Mouse (Mus musculus): ENCODE measurements around the gene Lancl1. TPM values are rescaled to one million over a fixed set of nuclear protein-coding genes. Genes with fewer than 3 reads are reported as not detected.

Gene Lancl1
- polyA plus RNA-seq, 1 experiment from 2014 or later = 197 TPM

DNA sequence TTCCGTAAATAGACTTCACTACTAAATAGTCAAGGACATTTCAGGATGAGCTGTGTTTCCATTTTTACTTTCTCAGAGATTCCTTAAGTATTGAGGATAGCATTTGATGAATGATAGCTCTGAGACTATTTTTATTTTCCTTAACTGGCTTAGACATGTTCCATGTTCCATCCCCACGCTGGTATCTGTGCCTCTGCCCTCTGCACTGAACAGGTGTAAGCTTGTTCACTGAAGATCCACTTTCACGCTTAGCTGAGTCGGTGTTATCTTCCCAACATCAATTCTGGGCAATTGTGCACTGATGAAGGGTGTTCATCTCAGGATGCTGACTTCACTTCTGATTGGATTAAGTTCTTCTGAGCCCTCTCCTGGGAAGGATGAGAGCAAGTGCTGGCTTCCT is 73.8 kb downstream of the Lancl1 start:
- no peak overlapping the region for H3K4me2 ChIP-seq (replicated peaks)
- H3K27ac ChIP-seq = no peak overlapping the region
- 92% methylated on average over 4 of the region's 4 CpGs for WGBS
- no peaks in the 10 kb centered on the region for H3K27me3 ChIP-seq (ENCODE audit: control insufficient read depth, insufficient read depth, low read length)
- ATAC-seq (ENCODE audit: low FRiP score) (no peak), DNase-seq (ENCODE audit: low spot score) (no peak)
- no peaks in the 10 kb centered on the region for H3K36me3 ChIP-seq (replicated peaks; ENCODE audit: control insufficient read depth, insufficient read depth)
- H3K4me1 ChIP-seq (replicated peaks; ENCODE audit: control insufficient read depth, insufficient read depth, low read length) = no peaks in the 10 kb centered on the region
- no peak overlapping the region for H3K4me3 ChIP-seq (replicated peaks; ENCODE audit: low read length)
- no peak overlapping the region for H3K9ac ChIP-seq
- no peaks in the 10 kb centered on the region for H3K9me3 ChIP-seq (ENCODE audit: control insufficient read depth, low read length)

DNA sequence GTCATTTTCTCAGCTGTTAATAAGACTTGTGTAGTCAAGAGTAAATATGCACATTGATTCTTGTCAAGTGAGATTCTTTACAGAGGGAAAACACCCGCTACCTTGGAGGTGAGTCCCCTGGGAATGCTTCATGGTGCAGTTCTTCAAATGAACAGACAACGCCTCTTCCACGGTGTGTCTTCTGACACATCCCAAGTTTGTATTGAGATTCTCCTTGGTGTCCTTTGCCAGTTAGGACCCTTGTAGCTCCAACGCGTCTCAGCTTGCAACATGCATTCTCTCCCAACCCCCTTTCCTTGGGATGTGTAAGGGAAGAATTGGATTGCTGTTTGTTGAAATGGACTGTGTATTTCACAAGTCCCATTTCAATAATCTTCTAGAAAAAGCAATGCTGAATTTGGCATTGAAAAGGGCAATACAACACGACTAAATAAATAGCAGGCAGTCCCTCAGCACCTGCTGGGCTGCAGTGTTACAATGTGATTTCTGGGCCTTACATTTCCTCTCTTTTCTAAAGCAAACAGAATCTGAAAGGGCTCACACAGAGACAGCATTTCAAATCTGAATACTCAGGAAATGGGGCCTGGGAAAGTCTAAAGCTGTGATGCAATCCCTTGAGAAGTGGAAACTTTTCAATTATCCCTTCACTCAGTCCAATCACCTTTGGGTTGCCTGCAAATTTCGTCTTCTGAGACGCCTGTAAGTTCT is 78.0 kb downstream of the Lancl1 start:
- 47% methylated on average over 8 of the region's 8 CpGs for WGBS
- DNase-seq (ENCODE audit: low spot score) (no peak), ATAC-seq (ENCODE audit: low FRiP score) (no peak)
- Histone ChIP-seq H3K9me3 (ENCODE audit: control insufficient read depth, low read length) (peaks cover 13% of the 10 kb centered on the region; the same call in 1 of the 2 replicates), H3K4me1 (replicated peaks; ENCODE audit: control insufficient read depth, insufficient read depth, low read length) (no peaks in the 10 kb centered on the region), H3K4me3 (replicated peaks; ENCODE audit: low read length) (no peak overlapping the region), H3K4me2 (replicated peaks) (no peak overlapping the region), H3K27me3 (ENCODE audit: control insufficient read depth, insufficient read depth, low read length) (no peaks in the 10 kb centered on the region), H3K27ac (no peak overlapping the region), H3K9ac (no peak overlapping the region), H3K36me3 (replicated peaks; ENCODE audit: control insufficient read depth, insufficient read depth) (no peaks in the 10 kb centered on the region)

DNA sequence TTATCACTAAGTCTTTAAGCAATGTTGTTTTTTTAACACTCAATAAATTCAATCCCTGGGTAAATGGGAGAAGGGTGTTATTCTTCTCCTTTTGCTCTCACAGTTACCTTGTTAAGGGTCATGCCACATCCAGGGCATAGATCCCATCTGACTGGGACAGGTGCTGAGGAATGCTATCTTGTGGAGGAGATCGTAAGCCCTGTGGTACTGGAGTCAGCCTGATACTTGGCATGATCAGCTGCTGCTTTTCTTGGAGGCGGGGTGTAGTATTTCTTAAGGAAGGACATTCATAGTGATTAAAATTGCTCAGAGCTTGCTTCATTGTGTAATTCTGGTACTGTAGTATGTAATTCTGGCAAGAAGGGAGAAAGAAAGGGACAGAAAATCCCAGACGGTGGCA is 81.3 kb downstream of the Lancl1 start:
- Histone ChIP-seq H3K9me3 (ENCODE audit: control insufficient read depth, low read length) (peaks cover 15% of the 10 kb centered on the region; the same call in 1 of the 2 replicates), H3K27me3 (ENCODE audit: control insufficient read depth, insufficient read depth, low read length) (no peaks in the 10 kb centered on the region), H3K4me2 (replicated peaks) (no peak overlapping the region), H3K4me3 (replicated peaks; ENCODE audit: low read length) (no peak overlapping the region), H3K4me1 (replicated peaks; ENCODE audit: control insufficient read depth, insufficient read depth, low read length) (no peaks in the 10 kb centered on the region), H3K36me3 (replicated peaks; ENCODE audit: control insufficient read depth, insufficient read depth) (no peaks in the 10 kb centered on the region), H3K27ac (no peak overlapping the region), H3K9ac (no peak overlapping the region)
- 94% methylated on average over 3 of the region's 3 CpGs for WGBS
- DNase-seq (ENCODE audit: low spot score) = no peak
- ATAC-seq (ENCODE audit: low FRiP score) = no peak

DNA sequence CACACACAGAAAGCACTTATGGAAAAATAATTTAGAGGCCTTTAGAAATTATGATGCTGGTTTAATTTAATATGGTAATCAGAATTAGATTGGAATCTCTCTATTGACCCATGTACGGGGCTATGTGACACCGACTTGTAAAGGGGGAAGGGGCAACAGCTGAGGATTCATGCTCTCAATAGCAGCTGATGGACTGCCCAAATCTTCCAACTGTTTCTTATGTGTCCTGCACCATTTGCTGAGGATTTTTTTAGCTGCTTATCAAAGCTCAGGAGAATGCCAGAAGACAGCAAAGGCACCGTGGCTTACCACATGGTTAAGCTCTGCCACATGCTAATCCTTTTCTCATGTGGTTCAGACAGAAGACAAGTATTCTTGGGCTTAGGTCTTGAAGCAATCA is 87.6 kb downstream of the Lancl1 start:
- Histone ChIP-seq H3K9me3 (ENCODE audit: control insufficient read depth, low read length) (peaks cover 6% of the 10 kb centered on the region; the same call in 1 of the 2 replicates), H3K36me3 (replicated peaks; ENCODE audit: control insufficient read depth, insufficient read depth) (no peaks in the 10 kb centered on the region), H3K27me3 (ENCODE audit: control insufficient read depth, insufficient read depth, low read length) (no peaks in the 10 kb centered on the region), H3K4me2 (replicated peaks) (no peak overlapping the region), H3K9ac (no peak overlapping the region), H3K4me3 (replicated peaks; ENCODE audit: low read length) (no peak overlapping the region), H3K27ac (no peak overlapping the region), H3K4me1 (replicated peaks; ENCODE audit: control insufficient read depth, insufficient read depth, low read length) (no peaks in the 10 kb centered on the region)
- no peak for ATAC-seq (ENCODE audit: low FRiP score)
- WGBS = 84% methylated on average over 3 of the region's 3 CpGs
- no peak for DNase-seq (ENCODE audit: low spot score)

Other genes starting within 250 kb of the Lancl1 start
- gene Kansl1l, start 221.3 kb downstream of the Lancl1 start, polyA plus RNA-seq (2014; fragmentation: Nextera tagmentation; extraction: Ambion mirVana) = 12.8 and 12.9 TPM in 2 replicates
- gene Acadl, start 175.6 kb downstream of the Lancl1 start, polyA plus RNA-seq (2014; fragmentation: Nextera tagmentation; extraction: Ambion mirVana) = 58.8 and 59.5 TPM in 2 replicates
- 0.27 and 1.6 TPM in 2 replicates for gene Myl1, start 93.5 kb downstream of the Lancl1 start, polyA plus RNA-seq (2014; fragmentation: Nextera tagmentation; extraction: Ambion mirVana)
- 0.28 and 0.30 TPM in 2 replicates for gene Cps1, start 84.2 kb upstream of the Lancl1 start, polyA plus RNA-seq (2014; fragmentation: Nextera tagmentation; extraction: Ambion mirVana)

Measured in hindbrain, embryonic 14.5 days (tissue).